Mouse (Mus musculus) adrenal gland, postnatal 25 days (tissue): ENCODE results near the gene Tmem45b. TPM values are rescaled to one million over a fixed set of nuclear protein-coding genes. Genes with fewer than 3 reads are reported as not detected.

ENCODE experiments used
- DNase-seq: peaks from one replicate; pipeline ENCODE4 v3.0.0; 2021; ENCODE audit warnings: mixed read lengths
- total RNA-seq: library from RNA; stranded (reverse); gene quantifications from 2 replicates; pipeline ENCODE4 v1.2.3, GENCODE M21; 2021

Tmem45b gene
- total RNA-seq, 1 experiment from 2014 or later: 21.9 TPM

GRCm38 (mm10) chr9:31404311-31404710 lies 60.0 kb downstream of the Tmem45b start:
- DNase-seq: no peak

- DNase-seq: peak; percentile 76
Measured at GRCm38 (mm10) chr9:31400441-31400840, 63.8 kb downstream of the Tmem45b start.

DNA sequence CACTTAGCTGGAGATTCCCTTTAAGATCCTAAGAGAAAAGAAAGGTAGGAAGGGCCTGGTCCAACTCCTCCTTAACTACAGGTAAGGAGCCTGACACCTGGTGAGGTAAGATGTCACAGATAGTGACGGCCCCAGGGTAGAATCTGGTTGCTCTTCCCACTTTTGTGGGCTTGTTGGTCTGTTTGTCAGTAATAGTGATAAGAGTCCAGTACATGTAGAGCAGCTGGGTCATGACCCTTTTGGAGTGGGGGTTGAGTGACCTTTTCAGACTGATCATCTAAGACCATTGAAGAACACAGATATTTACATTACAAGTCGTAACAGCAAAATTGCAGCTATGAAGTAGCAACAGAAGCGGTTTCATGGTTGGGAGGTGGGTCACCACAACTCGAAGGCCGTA lies 77.1 kb downstream of the Tmem45b start:
- no peak for DNase-seq

DNA sequence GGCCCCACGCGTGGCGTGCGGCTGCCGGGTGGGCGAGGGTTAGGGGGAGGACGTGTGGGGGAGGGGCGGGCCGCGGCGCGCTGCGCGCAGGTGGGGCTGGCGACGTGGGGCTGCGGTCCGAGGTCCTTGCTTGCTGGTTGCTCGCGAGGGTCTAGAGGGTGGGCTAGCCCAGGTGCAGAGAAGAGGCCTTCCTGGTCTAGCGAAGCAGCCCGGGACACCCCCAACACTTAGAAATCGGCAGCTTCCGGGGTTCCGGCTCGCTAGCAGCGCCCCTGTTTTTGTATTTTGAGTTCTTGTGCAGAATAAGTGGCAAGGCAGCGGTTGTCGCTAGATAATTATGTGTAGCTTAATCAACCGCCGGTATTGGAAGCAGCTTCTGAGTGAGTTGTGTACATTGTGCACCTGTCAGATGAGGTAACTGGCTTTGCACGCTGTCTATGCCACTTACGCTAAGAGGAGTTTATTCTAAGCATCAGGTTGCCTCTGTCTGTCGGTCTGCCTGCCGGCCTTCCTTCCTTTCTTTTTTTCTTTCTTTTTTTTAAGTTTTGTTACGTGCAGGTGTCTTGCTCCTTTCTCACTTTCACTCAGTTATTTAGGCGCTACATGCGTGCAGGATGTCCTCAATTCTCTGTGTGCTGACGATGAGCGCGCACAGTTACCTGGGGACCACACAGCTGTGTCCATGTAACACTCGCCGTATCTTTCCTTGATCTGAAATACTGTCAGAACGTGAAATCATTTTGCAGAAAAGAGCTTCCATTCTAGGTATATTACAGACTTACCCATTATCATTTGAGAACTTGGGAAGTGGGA lies 77.7 kb downstream of the Tmem45b start:
- no peak for DNase-seq

DNA sequence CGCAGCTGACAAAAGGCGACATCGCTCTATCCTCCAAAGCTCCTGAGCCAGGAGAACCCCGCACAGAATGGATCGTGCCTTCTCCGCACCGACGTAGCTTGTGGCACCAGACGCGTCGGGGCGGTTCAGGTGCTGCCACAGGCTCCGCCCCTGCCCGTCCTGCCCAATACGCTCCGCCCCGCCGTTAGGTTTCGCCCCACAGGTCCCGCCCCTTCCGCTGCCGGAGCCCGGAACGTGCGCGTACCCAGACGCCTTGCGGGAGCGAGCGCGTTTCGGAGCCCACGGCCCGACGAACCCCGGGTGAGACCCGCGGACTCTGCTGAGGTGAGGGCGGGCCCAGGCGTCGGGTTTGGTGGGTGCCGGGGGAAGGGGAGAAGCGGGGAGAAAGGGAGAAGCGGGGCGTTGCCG lies 78.3 kb downstream of the Tmem45b start, which contains the start of gene Nfrkb:
Nfrkb (plus strand) TSS at position 246 of the 408 bp plus-strand sequence.
- peak; percentile 98 for DNase-seq

- DNase-seq: no peak
Measured at GRCm38 (mm10) chr9:31385500-31385869, 78.8 kb downstream of the Tmem45b start.

GRCm38 (mm10) chr9:31384786-31385499 lies 79.3 kb downstream of the Tmem45b start:
- DNase-seq: no peak

GRCm38 (mm10) chr9:31376661-31377060 lies 87.6 kb downstream of the Tmem45b start:
- no peak for DNase-seq

Other genes with a start within 250 kb of the Tmem45b start
- 9.7 and 12.1 TPM in 2 replicates for gene Prdm10, start 183.9 kb downstream of the Tmem45b start, total RNA-seq
- 21.7 and 28.8 TPM in 2 replicates for gene Nfrkb, start 78.3 kb downstream of the Tmem45b start, total RNA-seq